Mouse (Mus musculus) heart, adult 2 months (tissue): ENCODE measurements around the gene Tfpi.
A peak's percentile ranks its signal among the peaks of the same experiment; 100 is the strongest.

Experiments
- CTCF ChIP-seq: fragments of 200-600 bp; IDR thresholded peaks from 2 replicates; pipeline ENCODE4 v1.8.1; 2022; ENCODE audit warnings: antibody characterized with exemption, mild to moderate bottlenecking, moderate library complexity
- EP300 ChIP-seq: fragments of 200-500 bp; IDR thresholded peaks from 2 replicates; pipeline ENCODE4 v1.6.1; 2011; ENCODE audit warnings: low read depth, low read length, control low read depth; ENCODE audit not compliant: insufficient read depth

GRCm38 (mm10) chr2:84474651-84475050 lies 1.9 kb downstream of the Tfpi start:
- TF ChIP-seq CTCF (no peak), EP300 (peak; percentile 69; the same call in 1 of the 2 replicates)
